Mouse (Mus musculus) spleen, adult 2 months (tissue): ENCODE measurements around the gene Defb45.

Experiments used
- CTCF ChIP-seq: fragments of 200-500 bp; IDR thresholded peaks from 2 replicates; pipeline ENCODE4 v1.5.1; 2011; ENCODE audit warnings: mild to moderate bottlenecking, inconsistent platforms; ENCODE audit not compliant: insufficient read depth, insufficient read length, insufficient replicate concordance; ENCODE audit errors: extremely low read depth
- POLR2A ChIP-seq: fragments of 200-500 bp; IDR thresholded peaks from 2 replicates; pipeline ENCODE4 v1.6.1; 2011; ENCODE audit warnings: low read depth, low read length, inconsistent platforms

GRCm38 (mm10) chr2:152569038-152569437 lies 30.2 kb downstream of the Defb45 start, which contains the start of gene Gm17416:
- TF ChIP-seq CTCF (no peak), POLR2A (no peak)
